Mouse (Mus musculus): ENCODE results near the gene Msrb3.
A peak's percentile ranks its signal among the peaks of the same experiment; 100 is the strongest.

Gene Msrb3

GRCm38 (mm10) chr10:120895899-120896289, 3.0 kb downstream of the Msrb3 start:
- no peak for DNase-seq

- DNase-seq: no peak
These were observed 3.7 kb downstream of the Msrb3 start for GRCm38 (mm10) chr10:120894978-120895898.

- DNase-seq: no peak
These were observed 5.0 kb downstream of the Msrb3 start for GRCm38 (mm10) chr10:120893938-120894337.

- DNase-seq: no peak
These were observed 7.8 kb downstream of the Msrb3 start for GRCm38 (mm10) chr10:120891131-120891530.

- no peak for DNase-seq
These were observed 8.3 kb downstream of the Msrb3 start for GRCm38 (mm10) chr10:120890592-120890991.

- DNase-seq: no peak
These were observed 10.4 kb downstream of the Msrb3 start for GRCm38 (mm10) chr10:120888531-120888930.

- DNase-seq: no peak
These were observed 14.7 kb downstream of the Msrb3 start for GRCm38 (mm10) chr10:120884220-120884619.

- DNase-seq: no peak
These were observed 15.2 kb downstream of the Msrb3 start for GRCm38 (mm10) chr10:120883732-120884131.

GRCm38 (mm10) chr10:120883069-120883415, 15.9 kb downstream of the Msrb3 start:
- no peak for DNase-seq

GRCm38 (mm10) chr10:120882347-120883068, 16.4 kb downstream of the Msrb3 start:
- DNase-seq: peak; percentile 26

- no peak for DNase-seq
These were observed 22.2 kb downstream of the Msrb3 start for GRCm38 (mm10) chr10:120876549-120877270.

GRCm38 (mm10) chr10:120875672-120876463, 23.0 kb downstream of the Msrb3 start:
- peak; percentile 79 for DNase-seq

GRCm38 (mm10) chr10:120874261-120874660, 24.6 kb downstream of the Msrb3 start:
- DNase-seq: no peak

- DNase-seq: no peak
These were observed 25.2 kb downstream of the Msrb3 start for GRCm38 (mm10) chr10:120873646-120874201.

GRCm38 (mm10) chr10:120872483-120872862, 26.4 kb downstream of the Msrb3 start:
- DNase-seq: peak; percentile 30

- no peak for DNase-seq
These were observed 27.0 kb downstream of the Msrb3 start for GRCm38 (mm10) chr10:120871630-120872482.

- no peak for DNase-seq
These were observed 27.8 kb downstream of the Msrb3 start for GRCm38 (mm10) chr10:120871096-120871495.

- DNase-seq: no peak
These were observed 29.6 kb downstream of the Msrb3 start for GRCm38 (mm10) chr10:120869241-120869775.

GRCm38 (mm10) chr10:120864446-120864845, 34.5 kb downstream of the Msrb3 start:
- DNase-seq: peak; percentile 69

GRCm38 (mm10) chr10:120861674-120862073, 37.2 kb downstream of the Msrb3 start:
- no peak for DNase-seq

- peak; percentile 35 for DNase-seq
These were observed 37.7 kb downstream of the Msrb3 start for GRCm38 (mm10) chr10:120861194-120861593.

All from kidney, adult 9 months (tissue).